Mouse (Mus musculus) forebrain, embryonic 11.5 days (tissue): ENCODE results near the gene Asphd2. TPM values are rescaled to one million over a fixed set of nuclear protein-coding genes. Genes with fewer than 3 reads are reported as not detected.

Source experiments
- ATAC-seq: fragments of 200-750 bp; cut with Nextera tagmentation; replicated peaks from 2 replicates; pipeline ENCODE4 v1.8.0; 2017; ENCODE audit warnings: moderate TSS enrichment; ENCODE audit not compliant: low FRiP score
- DNase-seq: peaks from one replicate; pipeline ENCODE4 v3.0.0-alpha.2; 2017; ENCODE audit warnings: low spot score
- H3K27ac ChIP-seq: fragments of 300-500 bp; sonication (generic); 2 replicates; pipeline ENCODE4 v1.5.1; 2014; ENCODE audit warnings: low read depth, low read length
- H3K27me3 ChIP-seq: fragments of 300-500 bp; sonication (generic); 2 replicates; pipeline ENCODE4 v1.6.1; 2014; ENCODE audit warnings: mild to moderate bottlenecking, low read length, mixed read lengths; ENCODE audit not compliant: control insufficient read depth, insufficient read depth
- H3K36me3 ChIP-seq: fragments of 300-500 bp; sonication (generic); 2 replicates; pipeline ENCODE4 v1.6.1; 2014; ENCODE audit warnings: mild to moderate bottlenecking, low read length, moderate library complexity, mixed read lengths; ENCODE audit not compliant: control insufficient read depth, insufficient read depth
- H3K4me1 ChIP-seq: fragments of 300-500 bp; sonication (generic); replicated peaks from 2 replicates; pipeline ENCODE4 v1.6.1; 2014; ENCODE audit warnings: low read length, mixed read lengths; ENCODE audit not compliant: control insufficient read depth, insufficient read depth
- H3K4me2 ChIP-seq: fragments of 300-500 bp; sonication (generic); 2 replicates; pipeline ENCODE4 v1.6.1; 2014; ENCODE audit warnings: low read depth, mild to moderate bottlenecking, low read length, moderate library complexity, mixed read lengths; ENCODE audit not compliant: severe bottlenecking
- H3K4me3 ChIP-seq: fragments of 300-500 bp; sonication (generic); 2 replicates; pipeline ENCODE4 v1.5.1; 2014; ENCODE audit warnings: low read depth, low read length
- H3K9ac ChIP-seq: fragments of 300-500 bp; sonication (generic); 2 replicates; pipeline ENCODE4 v1.6.1; 2014; ENCODE audit warnings: low read length
- H3K9me3 ChIP-seq: fragments of 300-500 bp; sonication (generic); 2 replicates; pipeline ENCODE4 v1.6.1; 2016; ENCODE audit warnings: low read length, mixed read lengths; ENCODE audit not compliant: control insufficient read depth
- WGBS: fragments of 180-500 bp; shearing (Covaris S2); extraction: QIAGEN DNeasy Blood & Tissue Kit; methylation state at CpG from one replicate; pipeline ENCODE4 v1.1.7; 2014; 5-methylcytosine and 5-hydroxymethylcytosine counted together
- polyA plus RNA-seq: library from polyadenylated mRNA; unstranded; fragments of >200 nt; fragmentation: Nextera tagmentation; extraction: Ambion mirVana; gene quantifications from 2 replicates; pipeline ENCODE4 v1.2.1, GENCODE M21; 2014

Asphd2 gene
- polyA plus RNA-seq, 1 experiment from 2014 or later, result 50.7 TPM

DNA sequence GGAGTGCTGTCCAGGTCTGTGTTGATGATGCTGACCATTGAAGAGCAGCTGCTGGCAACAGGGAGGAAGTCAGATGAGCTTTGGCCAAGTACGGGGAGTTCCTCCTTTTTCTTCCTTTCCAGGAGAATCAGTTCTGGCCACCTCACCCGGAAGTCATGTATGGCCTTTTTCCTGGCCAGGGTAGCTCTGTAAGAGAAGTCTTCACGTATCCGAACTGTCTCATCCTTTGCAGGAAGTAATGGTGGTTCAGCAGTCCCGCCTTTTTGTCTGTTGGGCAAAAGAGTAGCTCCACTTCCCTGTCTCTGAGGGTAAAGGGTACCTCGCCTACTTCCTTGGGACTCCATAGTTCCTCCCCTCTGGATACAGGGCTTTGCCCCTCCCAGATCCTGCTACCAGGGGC lies 39.2 kb downstream of the Asphd2 start:
- no peak for ATAC-seq
- Histone ChIP-seq H3K36me3 (no peaks in the 10 kb centered on the region; the same call in 1 of the 2 replicates), H3K4me2 (no peak overlapping the region)

DNA sequence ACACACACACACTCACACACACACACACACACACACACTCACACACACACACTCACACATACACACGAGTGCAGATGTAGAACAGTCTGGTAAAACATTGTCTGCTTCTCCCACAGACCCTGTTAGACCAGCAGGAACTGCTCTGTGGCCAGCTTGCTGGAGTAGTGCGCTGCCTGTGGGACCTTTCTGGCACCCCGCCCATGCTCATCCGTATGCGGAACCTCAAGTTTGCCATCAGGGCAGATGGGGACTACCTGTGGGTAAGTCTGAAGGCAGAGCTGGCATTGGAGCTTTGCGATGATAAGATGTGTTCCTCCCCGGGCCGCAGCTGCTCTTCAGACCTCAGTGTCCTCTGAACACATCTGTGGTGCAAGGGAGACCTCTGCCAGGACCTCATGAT lies 45.5 kb downstream of the Asphd2 start:
- no peaks in the 10 kb centered on the region for H3K9me3 ChIP-seq
- DNase-seq (no peak), ATAC-seq (no peak)
- no peak overlapping the region for H3K4me3 ChIP-seq
- no peaks in the 10 kb centered on the region for H3K4me1 ChIP-seq
- no peak overlapping the region for H3K27ac ChIP-seq
- no peak overlapping the region for H3K4me2 ChIP-seq
- no peaks in the 10 kb centered on the region for H3K27me3 ChIP-seq
- 94% methylated on average over 8 of the region's 8 CpGs for WGBS
- no peaks in the 10 kb centered on the region; the same call in 1 of the 2 replicates for H3K36me3 ChIP-seq
- H3K9ac ChIP-seq, result no peak overlapping the region

More for the DNA sequence above, 39.2 kb downstream of the Asphd2 start:
- Histone ChIP-seq H3K9ac (no peak overlapping the region), H3K27me3 (no peaks in the 10 kb centered on the region), H3K4me3 (no peak overlapping the region), H3K9me3 (no peaks in the 10 kb centered on the region), H3K27ac (no peak overlapping the region), H3K4me1 (no peaks in the 10 kb centered on the region)
- DNase-seq, result no peak
- WGBS, result 89% methylated on average over 6 of the region's 6 CpGs

DNA sequence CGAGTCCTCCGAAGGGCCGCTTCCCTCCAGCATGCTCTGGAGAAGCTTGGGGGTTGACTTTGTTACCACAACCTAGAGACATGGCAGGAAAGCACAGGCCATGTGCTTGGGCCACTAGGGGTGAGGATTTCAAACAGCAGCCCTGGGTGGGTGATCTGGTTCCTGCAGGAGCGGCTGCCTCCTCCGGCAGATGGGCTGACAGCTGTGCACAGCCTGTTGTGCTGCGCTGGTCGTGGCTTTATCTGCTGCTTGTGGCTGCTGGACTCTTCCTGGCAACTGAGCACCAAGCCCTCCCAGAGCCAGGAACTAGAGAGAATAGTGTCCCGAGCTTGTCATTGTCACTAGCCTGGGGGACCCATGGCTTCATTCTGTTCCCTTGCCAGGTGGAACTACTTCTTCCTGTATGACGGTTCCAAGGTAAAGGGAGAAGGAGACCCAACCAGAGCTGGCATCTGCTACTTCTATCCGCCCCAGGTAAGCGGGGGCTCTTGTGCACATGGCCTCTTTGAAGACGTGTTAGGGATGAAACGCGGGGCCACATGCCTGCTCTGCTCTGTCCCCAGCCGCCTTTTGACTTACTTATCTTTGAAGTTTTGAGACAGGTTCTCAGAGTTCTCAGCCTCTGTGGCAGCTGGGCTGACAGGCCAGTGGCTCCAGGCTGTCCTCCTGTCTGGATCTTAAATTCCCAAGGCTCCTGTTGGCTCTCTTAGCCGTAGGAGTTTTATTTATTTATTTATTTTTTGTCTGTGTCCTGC lies 48.3 kb downstream of the Asphd2 start:
- no peak overlapping the region for H3K4me3 ChIP-seq
- H3K27me3 ChIP-seq, result no peaks in the 10 kb centered on the region
- no peaks in the 10 kb centered on the region; the same call in 1 of the 2 replicates for H3K36me3 ChIP-seq
- H3K4me2 ChIP-seq, result no peak overlapping the region
- H3K9ac ChIP-seq, result no peak overlapping the region
- peaks cover 8% of the 10 kb centered on the region; the same call in 1 of the 2 replicates for H3K4me1 ChIP-seq
- DNase-seq (no peak), ATAC-seq (no peak)
- no peak overlapping the region for H3K27ac ChIP-seq
- 89% methylated on average over 16 of the region's 16 CpGs for WGBS
- H3K9me3 ChIP-seq, result no peaks in the 10 kb centered on the region

DNA sequence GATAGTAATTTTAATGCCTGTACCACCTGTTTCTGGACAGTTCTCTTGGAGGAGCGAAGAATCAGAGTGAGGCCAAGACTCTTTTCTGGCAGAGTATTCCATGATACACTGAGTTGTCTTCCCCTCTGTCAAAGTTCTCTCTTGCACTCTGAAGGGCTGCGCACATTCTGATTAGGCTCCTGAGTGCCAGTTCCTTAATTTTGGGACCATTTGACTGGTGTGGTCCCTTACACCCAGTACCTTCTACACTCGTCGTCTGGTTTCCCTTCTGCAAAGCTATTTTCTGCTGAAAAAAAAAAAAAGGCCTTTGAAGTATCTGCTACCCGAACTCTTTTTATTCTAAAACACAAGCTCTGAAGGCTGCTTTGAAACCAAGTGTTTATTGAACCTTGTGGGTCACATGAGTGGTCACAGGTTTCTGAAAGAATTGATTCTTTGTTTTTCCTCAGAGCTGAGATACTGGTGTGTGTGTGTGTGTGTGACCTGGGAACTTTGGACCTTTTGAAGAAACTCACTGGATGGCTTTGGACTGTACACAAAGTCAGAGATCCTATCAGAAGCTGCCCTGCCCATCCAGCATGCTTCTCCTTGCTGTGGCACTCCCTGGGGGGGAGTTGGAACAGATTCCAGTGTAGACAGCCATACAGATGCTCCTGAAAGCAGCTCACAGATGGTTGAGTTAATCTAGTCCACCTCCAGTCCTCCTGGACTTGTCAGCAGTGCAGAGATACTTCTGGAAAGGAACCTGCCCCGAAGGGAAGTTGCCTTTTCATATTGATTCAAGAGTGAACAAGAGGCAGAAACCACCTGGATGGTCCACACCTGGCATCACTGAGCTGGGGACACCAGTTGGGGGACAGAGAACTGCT lies 50.3 kb downstream of the Asphd2 start:
- H3K4me2 ChIP-seq, result no peak overlapping the region
- no peak overlapping the region for H3K27ac ChIP-seq
- H3K9ac ChIP-seq, result no peak overlapping the region
- H3K27me3 ChIP-seq, result no peaks in the 10 kb centered on the region
- peaks cover 8% of the 10 kb centered on the region; the same call in 1 of the 2 replicates for H3K4me1 ChIP-seq
- no peaks in the 10 kb centered on the region for H3K9me3 ChIP-seq
- H3K4me3 ChIP-seq, result no peak overlapping the region
- 79% methylated on average over 6 of the region's 6 CpGs for WGBS
- ATAC-seq, result no peak
- no peaks in the 10 kb centered on the region; the same call in 1 of the 2 replicates for H3K36me3 ChIP-seq
- DNase-seq, result no peak

- H3K4me2 ChIP-seq, result peak overlapping the region; percentile 52
- peaks cover 2% of the 10 kb centered on the region; the same call in 1 of the 2 replicates for H3K36me3 ChIP-seq
- WGBS, result under 1% methylated on average over 24 of the region's 24 CpGs
- ATAC-seq (peak; percentile 69), DNase-seq (no peak)
- H3K27ac ChIP-seq, result 0 out of 2 replicates have a peak overlapping the region, but pooled peaks have one; percentile 31
- peaks cover 8% of the 10 kb centered on the region; the same call in 1 of the 2 replicates for H3K4me1 ChIP-seq
- H3K27me3 ChIP-seq, result no peaks in the 10 kb centered on the region
- no peaks in the 10 kb centered on the region for H3K9me3 ChIP-seq
- H3K9ac ChIP-seq, result peak overlapping the region; percentile 79
- peak overlapping the region; percentile 95 for H3K4me3 ChIP-seq
Observed at GRCm38 (mm10) chr5:112343205-112343595, 51.5 kb downstream of the Asphd2 start.

DNA sequence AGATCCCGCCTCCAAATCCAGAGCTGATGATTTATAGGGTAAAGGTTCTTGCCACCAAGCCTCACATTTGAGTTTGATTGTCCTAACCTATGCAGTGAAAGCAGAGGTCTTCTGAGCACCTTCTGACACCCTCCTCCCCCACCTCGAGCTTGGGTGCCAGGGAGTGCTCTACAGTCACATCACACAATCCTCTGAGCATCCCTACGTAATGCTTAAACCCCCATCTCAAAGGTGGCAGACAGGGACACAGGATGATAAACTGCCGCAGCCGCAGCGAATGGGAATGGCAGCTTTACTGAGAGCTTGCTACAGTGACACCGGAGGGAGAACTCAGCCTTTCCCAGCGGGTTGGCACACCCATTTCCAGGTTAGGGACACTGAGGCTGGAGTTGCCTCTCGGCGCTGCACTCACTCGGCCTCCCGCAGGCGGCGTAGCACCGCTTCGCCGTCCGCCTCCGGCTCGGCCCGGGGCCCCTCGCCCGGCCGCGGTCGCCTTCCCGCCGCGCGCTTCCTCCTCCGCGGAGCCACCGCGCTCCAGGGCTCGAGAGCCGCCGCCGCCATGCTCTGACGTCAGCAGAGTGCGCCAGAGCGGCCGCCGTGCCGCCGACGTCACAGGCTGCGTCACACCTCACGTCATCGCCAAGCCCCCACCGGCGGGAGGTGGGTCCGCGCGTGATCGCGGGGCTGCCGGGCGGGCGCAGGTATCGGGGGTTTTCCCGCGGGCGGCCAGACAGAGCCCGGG lies 52.0 kb downstream of the Asphd2 start, which contains the start of the genes Srrd and Hps4:
Gene Srrd, minus strand, starts transcription at position 578 of the 742 bp plus-strand sequence.
Gene Hps4, plus strand, starts transcription at position 621 of the 742 bp plus-strand sequence.
- no peaks in the 10 kb centered on the region for H3K9me3 ChIP-seq
- H3K9ac ChIP-seq, result peak within 1 kb of the TSS; percentile 79
- DNase-seq (peak; percentile 94), ATAC-seq (peak; percentile 75)
- peak within 1 kb of the TSS; percentile 95 for H3K4me3 ChIP-seq
- 0 out of 2 replicates have a peak within 1 kb of the TSS, but pooled peaks have one; percentile 31 for H3K27ac ChIP-seq
- 2% methylated on average over 63 of the region's 64 CpGs for WGBS
- peak within 1 kb of the TSS; percentile 52 for H3K4me2 ChIP-seq
- peaks cover 6% of the 10 kb centered on the region; the same call in 1 of the 2 replicates for H3K36me3 ChIP-seq
- peaks cover 8% of the 10 kb centered on the region; the same call in 1 of the 2 replicates for H3K4me1 ChIP-seq
- H3K27me3 ChIP-seq, result no peaks in the 10 kb centered on the region

DNA sequence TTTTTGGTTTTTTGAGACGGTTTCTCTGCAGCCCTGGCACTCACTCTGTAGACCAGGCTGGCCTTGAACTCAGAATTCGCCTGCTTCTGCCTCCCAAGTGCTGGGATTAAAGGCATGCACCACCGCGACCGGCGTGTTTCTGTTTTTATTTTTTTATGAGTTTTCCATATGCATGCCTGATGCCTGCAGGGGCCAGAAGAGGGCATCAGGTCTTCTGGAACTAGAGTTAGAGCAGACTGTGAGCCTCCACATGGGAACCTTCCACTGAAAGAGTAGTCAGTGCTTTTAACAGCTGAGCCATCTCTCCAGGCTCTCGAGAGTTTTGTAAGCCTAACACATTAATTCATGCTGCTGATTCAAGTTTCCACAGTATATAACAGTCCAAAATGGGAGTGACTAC lies 55.5 kb downstream of the Asphd2 start:
- no peak overlapping the region for H3K27ac ChIP-seq
- H3K4me3 ChIP-seq, result no peak overlapping the region
- peaks cover 30% of the 10 kb centered on the region for H3K36me3 ChIP-seq
- no peak overlapping the region for H3K9ac ChIP-seq
- no peak overlapping the region for H3K4me2 ChIP-seq
- no peaks in the 10 kb centered on the region for H3K9me3 ChIP-seq
- ATAC-seq (no peak), DNase-seq (no peak)
- 86% methylated on average over 7 of the region's 7 CpGs for WGBS
- peaks cover 8% of the 10 kb centered on the region; the same call in 1 of the 2 replicates for H3K4me1 ChIP-seq
- no peaks in the 10 kb centered on the region for H3K27me3 ChIP-seq

DNA sequence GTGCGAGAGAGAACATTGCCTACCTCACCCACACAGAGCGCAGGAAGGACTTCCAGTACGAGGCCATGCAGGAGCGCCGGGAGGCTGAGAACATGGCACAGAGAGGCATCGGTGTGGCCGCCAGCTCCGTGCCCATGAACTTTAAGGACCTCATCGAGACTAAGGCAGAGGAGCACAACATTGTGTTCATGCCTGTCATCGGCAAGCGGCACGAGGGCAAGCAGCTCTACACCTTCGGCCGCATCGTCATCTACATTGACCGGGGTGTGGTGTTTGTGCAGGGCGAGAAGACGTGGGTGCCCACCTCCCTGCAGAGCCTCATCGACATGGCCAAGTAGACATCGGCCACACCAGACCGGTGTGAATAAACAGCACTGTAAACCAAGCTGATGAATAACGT lies 57.7 kb downstream of the Asphd2 start:
- no peak for ATAC-seq
- no peak overlapping the region for H3K27ac ChIP-seq
- no peak overlapping the region for H3K4me2 ChIP-seq
- DNase-seq, result no peak
- peaks cover 41% of the 10 kb centered on the region for H3K36me3 ChIP-seq
- no peak overlapping the region for H3K4me3 ChIP-seq
- 95% methylated on average over 22 of the region's 22 CpGs for WGBS
- H3K27me3 ChIP-seq, result no peaks in the 10 kb centered on the region
- H3K4me1 ChIP-seq, result peaks cover 3% of the 10 kb centered on the region; the same call in 1 of the 2 replicates
- H3K9ac ChIP-seq, result no peak overlapping the region
- H3K9me3 ChIP-seq, result no peaks in the 10 kb centered on the region
